Mouse (Mus musculus) cerebellum, postnatal 25 days (tissue): ENCODE measurements at regions not wholly inside any gene's neighbourhood (a gene's known extent, or its start where the extent isn't known, plus 50 kb on each side); places are given as distances from the start of the nearest gene placed in this dataset.

ENCODE experiments used
- DNase-seq, 2 experiments: peaks; one replicate each; pipeline ENCODE4 v3.0.0; 2021; ENCODE audit warnings: mixed read lengths in 2 of 2

DNA sequence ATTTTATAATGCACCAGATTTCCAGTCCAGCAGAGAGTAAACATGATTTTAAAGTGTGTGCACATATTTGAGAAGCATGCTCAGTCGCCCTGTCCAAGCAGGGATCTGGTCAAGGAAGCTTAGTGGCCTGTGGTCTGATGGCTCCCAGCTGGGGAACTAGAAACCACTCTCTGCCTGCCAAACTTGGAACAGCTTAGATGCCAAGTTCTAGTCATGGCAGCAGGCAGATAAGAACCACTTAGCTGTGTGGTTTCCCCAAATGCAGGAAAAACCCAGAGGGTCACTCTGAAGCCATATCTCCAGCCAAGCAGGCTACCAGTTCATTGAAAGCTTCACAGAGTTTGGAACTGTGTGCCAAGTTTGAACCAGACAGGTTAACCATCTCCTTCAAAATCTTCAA, 86.1 kb downstream of the Fam114a2 start:
- no peak for DNase-seq

DNA sequence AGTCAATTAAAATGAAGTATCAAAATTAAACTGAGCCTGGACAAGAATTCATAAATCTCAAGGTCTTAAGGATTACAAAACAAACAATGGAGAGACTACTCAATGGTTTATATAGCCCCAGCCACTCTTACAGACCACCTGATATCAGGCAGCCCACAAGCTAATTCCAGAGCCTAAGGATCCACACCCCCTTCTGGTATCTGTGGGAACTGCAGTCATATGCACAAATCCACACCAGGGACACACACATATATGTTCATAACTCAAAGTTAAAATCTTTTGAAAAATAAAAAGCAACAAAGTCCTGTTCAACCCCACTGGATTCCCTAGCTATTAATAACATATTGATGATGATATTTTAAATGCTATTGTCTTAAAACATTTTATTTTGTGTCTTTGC, 86.5 kb downstream of the Fam114a2 start:
- no peak for DNase-seq

DNA sequence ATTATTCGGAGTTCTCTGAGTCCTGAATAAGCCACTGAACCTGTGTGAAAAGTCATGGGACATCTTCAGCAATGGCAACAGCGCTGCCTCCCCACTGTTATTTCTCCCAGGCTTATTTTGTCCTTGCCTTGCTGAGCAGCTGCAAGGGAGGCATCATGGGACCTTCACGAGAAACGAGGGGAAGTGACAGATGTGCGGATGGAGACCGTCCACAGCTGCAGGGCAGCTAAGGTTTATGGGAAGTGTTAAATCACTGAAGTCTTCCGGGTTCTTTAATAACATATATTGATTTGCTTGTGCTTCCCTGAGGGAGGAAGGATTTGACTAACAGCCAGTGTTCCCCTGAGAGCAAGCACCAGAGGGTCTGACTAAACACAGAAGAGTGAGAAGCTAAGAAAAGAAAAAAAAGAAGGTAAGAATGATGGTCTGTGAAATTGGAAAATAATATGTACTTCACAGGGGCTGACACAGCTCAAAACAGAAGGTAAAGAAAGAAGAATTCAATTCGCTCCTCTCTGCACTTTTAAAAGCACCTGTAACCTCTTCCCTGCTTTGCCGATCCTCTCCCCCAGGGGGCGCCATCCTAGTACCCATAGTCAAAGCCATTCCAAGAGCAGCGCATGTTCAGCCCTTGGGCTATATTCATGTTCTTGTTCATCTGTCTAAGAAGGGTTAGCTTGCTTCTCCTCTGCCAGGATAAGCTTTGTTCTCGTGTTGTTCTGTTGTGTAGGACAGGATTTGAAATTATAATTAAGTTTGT, 92.2 kb downstream of the Fam114a2 start:
- DNase-seq = peak in 1 of 2 experiments; percentile 40

DNA sequence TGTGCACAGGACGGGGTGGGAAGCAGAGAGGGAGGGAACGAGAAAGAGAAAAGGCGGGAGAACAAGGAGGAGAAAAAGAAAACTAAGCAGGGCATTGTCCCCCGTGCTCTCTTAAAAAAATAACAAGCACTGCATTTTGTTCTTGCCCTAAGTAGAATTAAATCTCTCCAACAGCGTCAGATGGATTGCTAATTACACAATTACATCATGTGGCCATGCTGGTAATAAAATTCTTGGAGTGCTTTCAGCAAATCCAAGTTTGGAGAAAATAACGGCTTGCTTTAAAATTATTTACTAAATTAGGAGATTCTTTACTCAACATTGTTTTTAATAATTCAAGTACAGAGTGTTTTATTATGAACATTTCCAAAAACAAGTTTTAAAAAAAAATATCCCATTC, 99.0 kb downstream of the Fam114a2 start:
- no peak for DNase-seq

DNA sequence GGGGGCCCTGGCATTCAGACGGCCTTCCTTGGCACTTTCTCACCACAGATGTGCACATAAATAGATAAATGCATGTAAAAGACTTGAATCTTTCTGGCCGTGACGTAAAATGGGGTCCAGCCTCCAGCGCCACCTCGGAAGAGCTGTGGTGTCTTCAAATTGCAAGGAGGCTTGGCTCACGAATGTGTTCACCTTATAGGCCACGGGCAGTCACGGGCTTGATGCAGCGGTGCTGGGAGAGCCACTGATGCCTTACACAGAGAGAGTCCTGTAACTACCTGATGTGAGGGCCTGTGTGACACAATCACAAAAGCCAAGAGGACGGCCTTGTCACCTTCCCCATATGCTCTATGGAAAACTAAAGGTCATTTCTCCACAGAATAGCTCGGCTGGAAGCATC, 102.4 kb downstream of the Fam114a2 start:
- no peak for DNase-seq

DNA sequence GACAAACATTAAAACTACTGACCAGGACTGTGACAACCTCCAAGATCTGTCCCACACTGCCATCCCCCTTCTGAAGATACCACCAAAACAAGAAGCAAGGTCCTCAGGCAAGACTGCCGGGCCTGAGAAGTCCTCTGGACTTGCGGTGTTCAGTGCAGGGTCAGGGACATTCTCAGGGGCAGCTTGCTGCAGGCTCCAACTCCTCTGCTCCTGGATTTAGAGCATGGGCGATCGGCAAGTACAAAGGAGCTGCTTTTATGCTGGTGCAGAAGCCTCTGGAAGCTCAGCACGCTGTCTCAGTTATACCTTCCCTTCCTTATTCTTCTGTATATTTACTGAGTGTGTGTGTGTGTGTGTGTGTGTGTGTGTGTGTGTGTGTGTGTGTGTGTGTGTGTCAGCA, 103.2 kb downstream of the Fam114a2 start:
- no peak for DNase-seq

DNA sequence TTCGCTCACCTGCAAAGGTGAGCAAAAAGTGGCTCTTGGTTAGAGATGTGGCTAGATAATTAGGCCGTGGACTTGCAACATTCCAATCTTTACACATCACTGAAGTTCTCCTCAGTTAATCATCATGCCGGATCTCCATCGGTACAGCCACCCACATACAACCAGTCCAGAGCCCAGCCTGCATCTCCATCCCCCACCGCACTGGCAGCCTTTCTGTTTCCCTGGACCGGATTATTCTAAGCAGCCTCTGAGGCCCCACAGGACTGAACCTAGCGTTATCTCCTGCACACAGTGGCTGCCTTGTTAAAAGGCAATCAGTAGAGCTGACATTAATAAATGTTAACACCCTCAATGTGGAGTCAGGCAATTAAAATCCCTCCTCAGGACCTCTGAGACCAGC, 103.7 kb downstream of the Fam114a2 start:
- no peak for DNase-seq

DNA sequence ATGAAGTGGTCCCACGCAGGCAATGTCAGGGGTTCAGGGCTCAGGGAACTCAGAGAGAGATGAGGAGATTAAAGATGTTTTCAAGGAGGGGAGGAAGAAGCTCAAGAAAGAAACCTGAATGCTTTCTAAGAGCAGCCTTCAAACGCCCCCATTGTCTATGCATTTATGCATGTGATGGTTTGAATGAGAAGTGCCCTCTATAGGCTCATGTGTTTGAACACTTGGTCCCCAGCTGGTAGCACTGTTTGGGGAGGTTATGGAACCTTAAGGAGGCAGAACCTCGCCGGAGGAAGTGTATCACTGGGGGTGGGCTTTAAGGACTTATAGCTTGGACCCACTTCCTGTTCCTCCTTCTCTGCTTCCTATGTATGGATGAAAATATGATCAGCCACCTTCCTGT, 105.1 kb downstream of the Fam114a2 start:
- DNase-seq = no peak

DNA sequence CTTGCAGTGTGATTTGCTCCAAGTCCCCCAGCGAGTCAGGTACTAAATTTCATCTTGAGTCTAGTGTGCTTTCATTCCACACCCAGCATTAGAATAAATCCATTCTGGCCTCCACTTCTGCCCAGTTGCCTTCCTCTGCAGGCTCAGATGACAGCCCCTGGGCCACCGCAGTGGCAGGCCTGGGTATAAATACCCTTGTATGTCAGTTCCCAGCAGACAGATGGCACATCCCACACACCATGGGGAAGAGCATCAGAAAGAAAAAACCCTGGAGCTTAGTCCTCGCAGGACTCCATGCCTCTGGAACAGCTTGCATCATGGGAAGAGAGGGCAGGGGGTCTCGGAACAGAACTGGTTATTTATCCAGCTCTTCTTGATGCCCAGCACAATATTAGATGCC, 105.7 kb downstream of the Fam114a2 start:
- DNase-seq = no peak

DNA sequence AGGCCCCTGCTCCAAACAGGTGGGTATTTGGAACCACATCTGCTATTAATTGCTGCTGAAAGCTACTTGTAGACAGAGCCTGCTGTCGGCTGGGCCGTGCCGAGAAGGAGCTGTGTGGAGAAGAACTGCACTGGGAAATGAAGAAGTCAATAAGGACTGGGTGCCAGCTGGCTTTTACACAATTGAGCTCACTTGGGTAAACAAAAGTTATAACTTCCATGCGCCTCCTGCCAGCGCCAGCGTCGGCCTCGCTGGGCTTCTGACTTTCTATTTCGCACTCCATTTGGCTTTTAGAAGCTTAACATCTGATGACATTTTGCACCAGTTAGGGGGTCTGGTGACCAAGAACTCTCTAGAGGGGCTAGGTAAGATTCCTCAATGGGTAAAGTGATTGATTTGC, 114.2 kb downstream of the Fam114a2 start:
- DNase-seq = no peak

DNA sequence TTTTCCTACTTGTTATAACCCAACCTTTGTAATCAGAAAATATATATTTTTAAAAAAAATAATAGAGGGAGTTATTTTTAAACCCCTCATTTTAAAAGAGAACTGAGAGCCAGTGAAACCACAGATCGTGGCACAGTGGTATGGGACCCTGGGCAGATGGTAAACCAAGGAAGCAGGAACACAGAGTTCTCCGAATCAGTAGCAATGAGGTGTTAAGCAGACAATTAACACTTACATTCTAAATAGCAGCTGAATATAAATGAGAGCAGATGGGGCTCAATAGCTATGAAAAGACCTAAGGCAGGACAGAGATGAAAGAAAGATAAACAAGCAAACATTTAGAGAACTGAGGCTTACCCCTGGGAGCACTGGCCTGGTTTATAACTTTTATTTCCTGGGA, 116.8 kb downstream of the Fam114a2 start:
- DNase-seq = no peak

DNA sequence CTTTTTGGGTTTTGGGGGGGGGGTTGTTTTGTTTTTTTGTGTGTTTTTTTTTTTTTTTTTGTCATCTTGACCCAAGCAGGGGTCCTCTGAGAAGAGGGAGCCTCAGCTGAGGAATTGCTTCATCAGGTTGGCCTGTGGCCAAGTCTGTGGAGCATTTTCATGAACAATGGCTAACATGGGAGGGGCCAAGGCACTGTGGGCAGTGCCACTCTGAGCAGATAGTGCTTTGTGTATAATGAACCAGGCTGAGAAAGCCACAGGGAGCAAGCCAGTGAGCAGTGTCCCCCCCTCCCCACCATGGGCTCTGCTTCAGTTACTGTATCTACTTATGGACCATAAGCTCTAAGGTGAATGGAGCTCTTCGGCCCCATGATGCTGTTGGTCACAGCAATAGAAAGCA, 119.1 kb downstream of the Fam114a2 start:
- no peak for DNase-seq

DNA sequence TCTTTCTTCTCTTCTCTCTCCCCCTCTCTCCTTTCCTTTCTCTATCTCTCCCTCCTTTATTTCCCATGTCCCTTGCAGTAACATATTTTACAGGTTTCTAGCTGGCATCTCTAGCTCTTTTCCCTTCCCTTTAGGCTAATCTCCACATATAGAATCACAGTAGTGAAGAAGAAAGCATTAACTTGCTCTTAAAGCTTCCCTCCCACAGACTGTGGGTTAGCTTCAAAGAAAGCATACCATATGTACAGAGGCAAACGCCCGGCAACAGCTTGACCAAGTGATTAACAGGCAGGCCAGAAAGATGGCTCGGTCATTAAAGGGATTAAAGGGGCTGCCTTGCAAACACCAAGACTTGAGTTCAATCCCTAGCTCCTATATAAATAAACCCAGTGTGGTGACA, 122.0 kb downstream of the Fam114a2 start:
- no peak for DNase-seq

DNA sequence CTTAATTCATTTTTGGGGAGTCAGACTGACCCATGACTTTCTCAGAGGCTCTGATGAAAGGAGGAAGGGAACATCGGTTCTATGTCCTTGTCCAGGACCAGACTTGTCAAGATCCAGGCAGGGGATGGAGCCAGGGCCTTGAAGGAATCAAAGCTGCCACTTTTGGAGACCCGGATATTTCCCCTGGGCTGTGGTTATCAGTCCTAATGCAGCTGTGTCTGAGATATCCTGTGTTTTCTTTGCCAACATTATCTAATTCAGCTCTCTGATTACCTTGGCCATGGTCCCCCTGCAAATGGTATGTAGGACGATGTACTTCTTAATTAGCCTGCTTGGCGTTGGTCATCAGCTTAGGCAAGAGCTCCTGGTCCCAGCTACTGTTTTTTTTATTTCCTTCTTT, 127.6 kb downstream of the Fam114a2 start:
- DNase-seq = no peak
